Mouse (Mus musculus): Measurements from ENCODE around the gene Rinl. TPM values are rescaled to one million over a fixed set of nuclear protein-coding genes. Genes with fewer than 3 reads are reported as not detected.

The Rinl gene
- polyA plus RNA-seq, 1 experiment from 2014 or later = 5.2 TPM

- no peak overlapping the region for H3K4me3 ChIP-seq
- H3K9me3 ChIP-seq = no peaks in the 10 kb centered on the region
- peaks cover 43% of the 10 kb centered on the region for H3K4me1 ChIP-seq
- DNase-seq (ENCODE audit: low spot score) = no peak
- 58% methylated on average over 10 of the region's 10 CpGs for WGBS
- H3K27me3 ChIP-seq (ENCODE audit: insufficient read depth, poor library complexity, severe bottlenecking) = no peaks in the 10 kb centered on the region
- peaks cover 47% of the 10 kb centered on the region for H3K36me3 ChIP-seq
- H3K27ac ChIP-seq = no peak overlapping the region
These were observed 34.5 kb downstream of the Rinl start for GRCm38 (mm10) chr7:28822993-28823903.

GRCm38 (mm10) chr7:28823932-28824331, 35.2 kb downstream of the Rinl start:
- no peaks in the 10 kb centered on the region for H3K27me3 ChIP-seq (ENCODE audit: insufficient read depth, poor library complexity, severe bottlenecking)
- H3K4me3 ChIP-seq = no peak overlapping the region
- WGBS = 57% methylated on average over 2 of the region's 2 CpGs
- no peak for DNase-seq (ENCODE audit: low spot score)
- no peak overlapping the region for H3K27ac ChIP-seq
- peaks cover 36% of the 10 kb centered on the region for H3K4me1 ChIP-seq
- no peaks in the 10 kb centered on the region for H3K9me3 ChIP-seq
- H3K36me3 ChIP-seq = peaks cover 43% of the 10 kb centered on the region

- Histone ChIP-seq H3K9me3 (no peaks in the 10 kb centered on the region), H3K36me3 (peaks cover 41% of the 10 kb centered on the region), H3K27ac (peak within 1 kb of the TSS; percentile 90), H3K4me1 (peaks cover 28% of the 10 kb centered on the region), H3K4me3 (peak within 1 kb of the TSS; percentile 60), H3K27me3 (ENCODE audit: insufficient read depth, poor library complexity, severe bottlenecking) (no peaks in the 10 kb centered on the region)
- 3% methylated on average over 33 of the region's 33 CpGs for WGBS
- peak; percentile 95 for DNase-seq (ENCODE audit: low spot score)
These were observed 36.3 kb downstream of the Rinl start, which contains the start of gene Ech1 for GRCm38 (mm10) chr7:28824941-28825685. Gene Ech1 (plus strand): TSS chr7:28825217.

GRCm38 (mm10) chr7:28825686-28826401, 37.1 kb downstream of the Rinl start:
- H3K9me3 ChIP-seq = no peaks in the 10 kb centered on the region
- H3K4me1 ChIP-seq = peaks cover 24% of the 10 kb centered on the region
- H3K4me3 ChIP-seq = peak overlapping the region; percentile 60
- H3K27ac ChIP-seq = peak overlapping the region; percentile 90
- no peaks in the 10 kb centered on the region for H3K27me3 ChIP-seq (ENCODE audit: insufficient read depth, poor library complexity, severe bottlenecking)
- peaks cover 41% of the 10 kb centered on the region for H3K36me3 ChIP-seq
- DNase-seq (ENCODE audit: low spot score) = no peak
- WGBS = 48% methylated on average over 11 of the region's 11 CpGs

GRCm38 (mm10) chr7:28826402-28826772, 37.6 kb downstream of the Rinl start:
- H3K4me1 ChIP-seq = peaks cover 25% of the 10 kb centered on the region
- no peak overlapping the region for H3K4me3 ChIP-seq
- H3K27me3 ChIP-seq (ENCODE audit: insufficient read depth, poor library complexity, severe bottlenecking) = no peaks in the 10 kb centered on the region
- H3K36me3 ChIP-seq = peaks cover 41% of the 10 kb centered on the region
- 84% methylated on average over 7 of the region's 7 CpGs for WGBS
- DNase-seq (ENCODE audit: low spot score) = no peak
- H3K27ac ChIP-seq = no peak overlapping the region
- H3K9me3 ChIP-seq = no peaks in the 10 kb centered on the region

GRCm38 (mm10) chr7:28827338-28827737, 38.6 kb downstream of the Rinl start:
- Histone ChIP-seq H3K9me3 (no peaks in the 10 kb centered on the region), H3K27ac (no peak overlapping the region), H3K27me3 (ENCODE audit: insufficient read depth, poor library complexity, severe bottlenecking) (no peaks in the 10 kb centered on the region), H3K36me3 (peaks cover 38% of the 10 kb centered on the region), H3K4me3 (no peak overlapping the region), H3K4me1 (peaks cover 30% of the 10 kb centered on the region)
- WGBS = 69% methylated on average over 3 of the region's 3 CpGs
- DNase-seq (ENCODE audit: low spot score) = no peak

GRCm38 (mm10) chr7:28829821-28830220, 41.1 kb downstream of the Rinl start:
- DNase-seq (ENCODE audit: low spot score) = no peak
- Histone ChIP-seq H3K4me1 (peaks cover 23% of the 10 kb centered on the region), H3K36me3 (peaks cover 30% of the 10 kb centered on the region), H3K27me3 (ENCODE audit: insufficient read depth, poor library complexity, severe bottlenecking) (no peaks in the 10 kb centered on the region), H3K4me3 (no peak overlapping the region), H3K27ac (no peak overlapping the region), H3K9me3 (no peaks in the 10 kb centered on the region)
- 94% methylated on average over 8 of the region's 8 CpGs for WGBS

GRCm38 (mm10) chr7:28830981-28831380, 42.2 kb downstream of the Rinl start:
- Histone ChIP-seq H3K9me3 (no peaks in the 10 kb centered on the region), H3K27me3 (ENCODE audit: insufficient read depth, poor library complexity, severe bottlenecking) (peaks cover 4% of the 10 kb centered on the region; the same call in 1 of the 2 replicates), H3K27ac (peak overlapping the region; percentile 52; the same call in 1 of the 2 replicates), H3K4me1 (peaks cover 19% of the 10 kb centered on the region), H3K36me3 (peaks cover 30% of the 10 kb centered on the region), H3K4me3 (no peak overlapping the region)
- WGBS = 59% methylated on average over 5 of the region's 5 CpGs
- DNase-seq (ENCODE audit: low spot score) = no peak

GRCm38 (mm10) chr7:28831411-28832125, 42.8 kb downstream of the Rinl start:
- DNase-seq (ENCODE audit: low spot score) = no peak
- Histone ChIP-seq H3K9me3 (no peaks in the 10 kb centered on the region), H3K4me1 (peaks cover 14% of the 10 kb centered on the region), H3K36me3 (peaks cover 30% of the 10 kb centered on the region), H3K4me3 (no peak overlapping the region), H3K27ac (no peak overlapping the region), H3K27me3 (ENCODE audit: insufficient read depth, poor library complexity, severe bottlenecking) (peaks cover 5% of the 10 kb centered on the region; the same call in 1 of the 2 replicates)
- 76% methylated on average over 17 of the region's 17 CpGs for WGBS

GRCm38 (mm10) chr7:28832137-28832536, 43.4 kb downstream of the Rinl start:
- Histone ChIP-seq H3K4me3 (no peak overlapping the region), H3K4me1 (peaks cover 14% of the 10 kb centered on the region), H3K36me3 (peaks cover 30% of the 10 kb centered on the region), H3K27me3 (ENCODE audit: insufficient read depth, poor library complexity, severe bottlenecking) (peaks cover 5% of the 10 kb centered on the region; the same call in 1 of the 2 replicates), H3K27ac (no peak overlapping the region), H3K9me3 (no peaks in the 10 kb centered on the region)
- 78% methylated on average over 6 of the region's 6 CpGs for WGBS
- DNase-seq (ENCODE audit: low spot score) = no peak

- H3K9me3 ChIP-seq = no peaks in the 10 kb centered on the region
- WGBS = 81% methylated on average over 6 of the region's 6 CpGs
- H3K4me1 ChIP-seq = peaks cover 14% of the 10 kb centered on the region
- no peak within 1 kb of the TSS for H3K4me3 ChIP-seq
- peaks cover 28% of the 10 kb centered on the region for H3K36me3 ChIP-seq
- no peak for DNase-seq (ENCODE audit: low spot score)
- H3K27ac ChIP-seq = no peak within 1 kb of the TSS
- peaks cover 5% of the 10 kb centered on the region; the same call in 1 of the 2 replicates for H3K27me3 ChIP-seq (ENCODE audit: insufficient read depth, poor library complexity, severe bottlenecking)
These were observed 45.1 kb downstream of the Rinl start, which contains the start of gene Lgals4 for GRCm38 (mm10) chr7:28833723-28834347. Gene Lgals4 (plus strand): TSS chr7:28833854.

- Histone ChIP-seq H3K9me3 (no peaks in the 10 kb centered on the region), H3K27me3 (ENCODE audit: insufficient read depth, poor library complexity, severe bottlenecking) (peaks cover 5% of the 10 kb centered on the region; the same call in 1 of the 2 replicates), H3K4me1 (no peaks in the 10 kb centered on the region), H3K27ac (no peak overlapping the region), H3K36me3 (no peaks in the 10 kb centered on the region), H3K4me3 (no peak overlapping the region)
- no peak for DNase-seq (ENCODE audit: low spot score)
- WGBS = 82% methylated on average over 5 of the region's 5 CpGs
These were observed 48.2 kb downstream of the Rinl start for GRCm38 (mm10) chr7:28836936-28837335.

Data from heart, embryonic 10.5 days (tissue).